Mouse (Mus musculus) stomach, adult 2 months (tissue): ENCODE data around the gene Cpsf6. TPM values are rescaled to one million over a fixed set of nuclear protein-coding genes. Genes with fewer than 3 reads are reported as not detected.

Source experiments
- polyA plus RNA-seq: library from polyadenylated mRNA; depleted of rRNA; stranded (reverse); fragments of >200 nt; gene quantifications from 2 replicates; pipeline ENCODE4 v1.2.3, GENCODE M21; 2012; rRNA removed

Gene Cpsf6
- 16.3 and 19.8 TPM in 2 replicates for polyA plus RNA-seq

DNA sequence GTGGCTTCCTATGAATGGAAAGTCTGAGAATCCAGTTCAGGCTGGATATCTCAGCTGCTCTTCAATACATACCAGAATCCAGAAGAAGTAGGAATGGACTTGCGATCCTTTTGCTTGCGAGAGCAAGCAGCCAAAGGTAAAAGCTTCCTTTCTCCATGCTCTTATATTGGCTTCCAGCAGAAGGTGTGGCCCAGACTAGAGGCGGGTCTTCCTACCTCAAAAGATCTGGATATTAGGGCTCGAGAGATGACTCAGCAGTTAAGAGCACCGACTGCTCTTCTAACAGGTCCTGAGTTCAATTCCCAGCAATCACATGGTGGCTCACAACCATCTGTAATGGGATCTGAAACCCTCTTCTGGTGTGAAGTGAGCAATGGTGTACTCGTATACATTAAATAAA is at the start of gene Cpsf6:
Gene Cpsf6 (minus strand): TSS at position 108 of the 400 bp plus-strand sequence.

Other genes starting within 250 kb of the Cpsf6 start
- gene Frs2, start 231.5 kb downstream of the Cpsf6 start, polyA plus RNA-seq: 1.7 and 2.3 TPM in 2 replicates
- gene Yeats4, start 155.5 kb downstream of the Cpsf6 start, polyA plus RNA-seq: 10.9 and 14.0 TPM in 2 replicates
- not detected in 2 replicates for gene 9530003J23Rik, start 141.3 kb downstream of the Cpsf6 start, polyA plus RNA-seq
- 28.1 and 30.6 TPM in 2 replicates for gene Lyz2, start 97.7 kb downstream of the Cpsf6 start, polyA plus RNA-seq
- gene Lyz1, start 87.1 kb downstream of the Cpsf6 start, polyA plus RNA-seq: 0.96 and 1.4 TPM in 2 replicates
- 7.2 TPM in 2 replicates for gene Cpm, start 249.5 kb upstream of the Cpsf6 start, polyA plus RNA-seq